Mouse (Mus musculus) bone marrow macrophage, adult 2 months (primary cell): ENCODE measurements around the gene Slc2a12.

Experiments
- CTCF ChIP-seq: IDR thresholded peaks from 2 replicates; pipeline ENCODE4 v1.5.1; 2012; ENCODE audit warnings: low read depth, mild to moderate bottlenecking, low read length, moderate library complexity
- POLR2A ChIP-seq: IDR thresholded peaks from 2 replicates; pipeline ENCODE4 v1.6.1; 2012; ENCODE audit warnings: mild to moderate bottlenecking, low read depth, low read length, borderline replicate concordance

- no peak for TF ChIP-seq CTCF
- no peak for TF ChIP-seq POLR2A
Observed at GRCm38 (mm10) chr10:22628832-22629231, 16.0 kb upstream of the Slc2a12 start.
